ENCODE assay signal across 8 mouse cellular contexts in the genomic region with DNA sequence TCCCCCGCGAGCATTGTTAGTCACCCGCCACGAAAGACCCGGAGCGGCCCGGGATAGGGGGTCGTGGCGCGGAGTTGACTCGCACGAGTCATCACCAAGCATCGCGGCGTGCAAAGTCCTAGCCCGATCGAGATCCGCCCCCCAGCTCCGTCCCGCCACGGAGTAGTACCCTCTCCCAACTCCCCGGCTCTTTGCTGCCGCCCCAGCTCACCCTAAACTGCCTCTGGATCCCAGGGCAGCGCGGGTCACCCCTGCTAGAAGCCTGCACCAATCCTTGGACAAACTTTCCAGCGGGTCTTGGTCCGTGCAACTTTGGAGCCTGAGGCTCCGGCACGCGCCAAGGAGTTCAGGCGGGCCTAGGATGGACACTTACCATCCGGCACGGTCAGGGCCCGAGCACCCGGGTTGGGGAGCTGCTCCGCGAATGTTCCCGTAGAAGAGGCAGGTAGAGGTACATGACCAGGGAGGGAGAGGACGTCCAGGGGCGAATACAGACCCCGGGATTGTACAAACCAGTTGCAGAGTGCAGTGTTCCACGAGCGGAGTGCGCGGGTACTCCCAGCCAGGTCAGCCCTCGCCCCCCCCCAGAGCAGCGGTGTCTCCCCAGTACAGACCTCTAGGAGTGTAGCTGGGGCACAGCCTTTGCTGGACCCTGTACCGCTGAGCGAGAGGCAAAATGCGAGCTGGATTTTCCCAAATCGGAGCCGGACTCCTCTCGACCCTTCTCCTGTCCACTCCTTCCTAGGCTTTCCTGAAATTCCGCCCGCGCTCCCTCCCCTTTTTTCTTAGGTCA. TPM values are rescaled to one million over a fixed set of nuclear protein-coding genes. Genes with fewer than 3 reads are reported as not detected.
DNase-seq lines count a peak whose midpoint lies in the region; ATAC-seq lines count a peak whose summit lies in the region.

No protein-coding gene starts in this region.

- peak overlapping the region; percentile 34; the same call in 1 of the 2 replicates for H3K27ac ChIP-seq in intestine, embryonic 14.5 days (ENCODE audit: low read depth)
- H3K27ac ChIP-seq in liver, embryonic 16.5 days (ENCODE audit: low read length) = no peak overlapping the region
- no peak overlapping the region for H3K27ac ChIP-seq in neural tube, embryonic 14.5 days (ENCODE audit: low read depth, low read length)

- no peaks in the 10 kb centered on the region for H3K36me3 ChIP-seq in intestine, embryonic 14.5 days (ENCODE audit: control insufficient read depth, insufficient read depth, low read length)
- H3K36me3 ChIP-seq in liver, embryonic 16.5 days (ENCODE audit: control insufficient read depth, insufficient read depth) = no peaks in the 10 kb centered on the region
- H3K36me3 ChIP-seq in neural tube, embryonic 14.5 days (ENCODE audit: control insufficient read depth, insufficient read depth, low read length) = no peaks in the 10 kb centered on the region

- peak overlapping the region; percentile 66 for H3K9ac ChIP-seq in intestine, embryonic 14.5 days (ENCODE audit: low read length)
- H3K9ac ChIP-seq in liver, embryonic 16.5 days (ENCODE audit: low read depth, low read length) = peak overlapping the region; percentile 48; the same call in 1 of the 2 replicates
- H3K9ac ChIP-seq in neural tube, embryonic 14.5 days (replicated peaks; ENCODE audit: low read depth, low read length) = peak overlapping the region; percentile 41

- H3K27me3 ChIP-seq in intestine, embryonic 14.5 days (replicated peaks; ENCODE audit: control insufficient read depth, insufficient read depth, low read length) = no peaks in the 10 kb centered on the region
- H3K27me3 ChIP-seq in liver, embryonic 16.5 days (ENCODE audit: control insufficient read depth, insufficient read depth, low read depth, low read length) = peaks cover 23% of the 10 kb centered on the region
- peaks cover 6% of the 10 kb centered on the region for H3K27me3 ChIP-seq in neural tube, embryonic 14.5 days (ENCODE audit: control insufficient read depth, insufficient read depth, low read length)

- peak; percentile 79 for ATAC-seq in intestine, embryonic 14.5 days (replicated peaks; ENCODE audit: low FRiP score, low TSS enrichment, low read depth)
- peak; percentile 83 for ATAC-seq in liver, embryonic 16.5 days (ENCODE audit: low read depth)
- peak; percentile 82 for ATAC-seq in neural tube, embryonic 14.5 days (ENCODE audit: low read depth)

- intact Hi-C loops in left cerebral cortex, postnatal 4 days (cut with DNase I) = no loop called here
- intact Hi-C loops in gastrocnemius, postnatal 14 days (cut with DNase I; ENCODE audit: low total_unique reads) = no loop called here

- WGBS in intestine, embryonic 14.5 days = under 1% methylated on average over 56 of the region's 56 CpGs
- WGBS in liver, embryonic 16.5 days (ENCODE audit: insufficient replicate concordance) = under 1% methylated on average over 56 of the region's 56 CpGs
- WGBS in neural tube, embryonic 14.5 days = under 1% methylated on average over 55 of the region's 56 CpGs

- H3K4me3 ChIP-seq in intestine, embryonic 14.5 days (ENCODE audit: low read depth, low read length) = peak overlapping the region; percentile 77
- peak overlapping the region; percentile 62 for H3K4me3 ChIP-seq in liver, embryonic 16.5 days (ENCODE audit: low read depth, low read length)
- peak overlapping the region; percentile 49 for H3K4me3 ChIP-seq in neural tube, embryonic 14.5 days (ENCODE audit: low read depth, low read length)

- peak overlapping the region; percentile 99 for H3K4me2 ChIP-seq in intestine, embryonic 14.5 days (ENCODE audit: low read length)
- peak overlapping the region; percentile 83 for H3K4me2 ChIP-seq in liver, embryonic 16.5 days (ENCODE audit: low read depth, low read length)
- peak overlapping the region; percentile 96 for H3K4me2 ChIP-seq in neural tube, embryonic 14.5 days (ENCODE audit: low read depth, low read length)

- DNase-seq in left cerebral cortex, postnatal 4 days = peak; percentile 70
- DNase-seq in left cerebral cortex, adult 9 months (ENCODE audit: low spot score in 2 of 2) = no peak
- peak; percentile 78 to 81 for DNase-seq in cerebellum, postnatal 14 days
- peak; percentile 70 for DNase-seq in gastrocnemius, postnatal 14 days
- peak; percentile 89 for DNase-seq in intestine, embryonic 14.5 days (ENCODE audit: low spot score)
- no peak for DNase-seq in right cerebral cortex, postnatal 25 days

- H3K9me3 ChIP-seq in intestine, embryonic 14.5 days (ENCODE audit: control insufficient read depth, low read length) = no peaks in the 10 kb centered on the region
- H3K9me3 ChIP-seq in liver, embryonic 16.5 days (replicated peaks; ENCODE audit: control insufficient read depth, low read length) = no peaks in the 10 kb centered on the region
- H3K9me3 ChIP-seq in neural tube, embryonic 14.5 days (ENCODE audit: control insufficient read depth, low read length) = no peaks in the 10 kb centered on the region

- H3K4me1 ChIP-seq in intestine, embryonic 14.5 days (replicated peaks; ENCODE audit: control insufficient read depth, insufficient read depth, low read length) = 0 out of 2 replicates have a peak, but pooled peaks cover 5% of the 10 kb centered on the region
- H3K4me1 ChIP-seq in liver, embryonic 16.5 days (ENCODE audit: control insufficient read depth, low read depth, low read length) = peaks cover 12% of the 10 kb centered on the region
- peaks cover 9% of the 10 kb centered on the region; the same call in 1 of the 2 replicates for H3K4me1 ChIP-seq in neural tube, embryonic 14.5 days (ENCODE audit: control insufficient read depth, insufficient read depth, low read length)

RNA-seq across cellular contexts. Expression of a gene that starts 21.8 kb away (rescaled TPM):
- total RNA-seq in left cerebral cortex, postnatal 4 days (2021) = 10 to 100 TPM; 52.4 to 53.9 TPM
- total RNA-seq in gastrocnemius, postnatal 14 days (2021) = 10 to 100 TPM in 1 of 2 experiments, 1 to 10 TPM in 1; 7.4 to 11.4 TPM
- polyA plus RNA-seq in intestine, embryonic 14.5 days (2014; fragmentation: Nextera tagmentation; extraction: Ambion mirVana) = 30.5 and 30.8 TPM in 2 replicates
- 1.5 and 2.4 TPM in 2 replicates for polyA plus RNA-seq in liver, embryonic 16.5 days (2015; fragmentation: Nextera tagmentation; extraction: Ambion mirVana)
- 47.9 and 52.2 TPM in 2 replicates for polyA plus RNA-seq in neural tube, embryonic 14.5 days (2014; fragmentation: Nextera tagmentation; extraction: Ambion mirVana)

RNA-seq across cellular contexts. Expression of a gene that starts 33.4 kb away (rescaled TPM):
- total RNA-seq in left cerebral cortex, postnatal 4 days (2021) = 10 to 100 TPM; 22.1 to 22.6 TPM
- total RNA-seq in gastrocnemius, postnatal 14 days (2021) = 10 to 100 TPM; 18.5 to 19.8 TPM
- 12.7 and 14.5 TPM in 2 replicates for polyA plus RNA-seq in intestine, embryonic 14.5 days (2014; fragmentation: Nextera tagmentation; extraction: Ambion mirVana)
- 7.5 and 8.5 TPM in 2 replicates for polyA plus RNA-seq in liver, embryonic 16.5 days (2015; fragmentation: Nextera tagmentation; extraction: Ambion mirVana)
- 18.3 and 19.3 TPM in 2 replicates for polyA plus RNA-seq in neural tube, embryonic 14.5 days (2014; fragmentation: Nextera tagmentation; extraction: Ambion mirVana)

RNA-seq across cellular contexts. Expression of a gene that starts 59.8 kb away (rescaled TPM):
- total RNA-seq in left cerebral cortex, postnatal 4 days (2021) = 1 to 10 TPM; 3.3 to 4.0 TPM
- 1 to 10 TPM in 1 of 2 experiments, under 1 TPM in 1; 0.94 to 1.4 TPM for total RNA-seq in gastrocnemius, postnatal 14 days (2021)
- 19.6 and 21.7 TPM in 2 replicates for polyA plus RNA-seq in intestine, embryonic 14.5 days (2014; fragmentation: Nextera tagmentation; extraction: Ambion mirVana)
- 20.3 and 21.1 TPM in 2 replicates for polyA plus RNA-seq in liver, embryonic 16.5 days (2015; fragmentation: Nextera tagmentation; extraction: Ambion mirVana)
- polyA plus RNA-seq in neural tube, embryonic 14.5 days (2014; fragmentation: Nextera tagmentation; extraction: Ambion mirVana) = 4.8 and 5.1 TPM in 2 replicates

Comparison
In these comparisons a context has a peak if more than half of its experiments do, and no peak if none do; other contexts are left out.
1. DNase-seq: peak in left cerebral cortex, postnatal 4 days (single experiment), cerebellum, postnatal 14 days (2 of 2), gastrocnemius, postnatal 14 days (single experiment) and intestine, embryonic 14.5 days (single experiment); none in left cerebral cortex, adult 9 months (0 of 2) and right cerebral cortex, postnatal 25 days (single experiment).
2. Peak in every context shown above with its lines, with median percentiles within 50 percentile points of each other: ATAC-seq, H3K4me2 ChIP-seq, H3K4me3 ChIP-seq and H3K9ac ChIP-seq.